Mouse (Mus musculus) bone marrow, adult 2 months (tissue): ENCODE measurements at regions not wholly inside any gene's neighbourhood (a gene's known extent, or its start where the extent isn't known, plus 50 kb on each side); places are given as distances from the start of the nearest gene placed in this dataset.

Experiments used
- CTCF ChIP-seq: fragments of 200-500 bp; IDR thresholded peaks from 2 replicates; pipeline ENCODE4 v1.5.1; 2011; ENCODE audit warnings: low read length, control low read depth; ENCODE audit not compliant: control insufficient read depth, insufficient read depth
- POLR2A ChIP-seq: fragments of 200-500 bp; IDR thresholded peaks from 2 replicates; pipeline ENCODE4 v1.6.1; 2011; ENCODE audit warnings: low read depth, mild to moderate bottlenecking, control low read depth, low read length, borderline replicate concordance; ENCODE audit not compliant: control insufficient read depth

GRCm38 (mm10) chr13:70214022-70214654 is 411.9 kb downstream of the Med10 start:
- TF ChIP-seq CTCF (no peak), POLR2A (no peak)
